Mouse (Mus musculus) cortical plate, adult 2 months (tissue): ENCODE measurements around the gene Gng3.

Experiments
- CTCF ChIP-seq: fragments of 200-500 bp; IDR thresholded peaks from 2 replicates; pipeline ENCODE4 v1.5.1; 2011; ENCODE audit warnings: mild to moderate bottlenecking, control low read depth, low read length; ENCODE audit not compliant: insufficient read depth; ENCODE audit errors: extremely low read depth
- POLR2A ChIP-seq: fragments of 200-500 bp; IDR thresholded peaks from 2 replicates; pipeline ENCODE4 v1.6.1; 2011; ENCODE audit warnings: mild to moderate bottlenecking, low read length, control low read depth; ENCODE audit not compliant: insufficient read depth; ENCODE audit errors: extremely low read depth

DNA sequence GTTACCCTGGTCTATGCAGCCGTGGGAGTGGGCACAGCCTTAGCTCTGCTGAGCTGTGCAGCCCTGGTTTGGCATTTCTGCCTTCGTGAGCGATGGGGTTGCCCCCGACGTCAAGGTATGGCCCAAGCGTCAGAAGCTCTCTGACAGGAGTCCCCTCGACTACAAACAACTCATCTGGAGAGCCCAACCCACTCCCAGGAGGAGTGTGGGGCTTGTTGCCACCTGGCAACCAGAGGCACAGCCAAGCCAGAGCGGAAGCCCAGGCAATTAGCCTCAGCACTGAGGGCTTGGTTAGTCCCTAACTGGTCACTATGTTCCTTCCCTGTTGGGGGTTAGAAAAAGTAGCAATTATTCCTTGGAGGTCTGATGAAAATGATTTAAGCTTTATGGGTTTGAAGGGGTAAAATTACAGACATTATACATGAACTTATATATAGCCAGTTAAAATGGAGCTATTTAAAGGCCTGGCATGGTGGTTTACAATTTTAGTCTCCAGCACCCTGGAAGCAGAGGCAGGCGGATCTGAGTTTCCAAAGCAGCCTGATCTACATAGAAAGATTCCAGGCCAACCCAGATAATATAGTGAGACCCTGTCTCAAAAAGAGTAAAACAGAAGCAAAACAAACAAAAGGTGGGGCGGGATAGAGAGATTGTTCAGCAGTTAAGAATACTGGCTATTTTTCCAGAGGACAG is 13.4 kb upstream of the Gng3 start:
- TF ChIP-seq POLR2A (no peak), CTCF (no peak)
